Mouse (Mus musculus): ENCODE measurements around the gene Hoxd9.

DNA sequence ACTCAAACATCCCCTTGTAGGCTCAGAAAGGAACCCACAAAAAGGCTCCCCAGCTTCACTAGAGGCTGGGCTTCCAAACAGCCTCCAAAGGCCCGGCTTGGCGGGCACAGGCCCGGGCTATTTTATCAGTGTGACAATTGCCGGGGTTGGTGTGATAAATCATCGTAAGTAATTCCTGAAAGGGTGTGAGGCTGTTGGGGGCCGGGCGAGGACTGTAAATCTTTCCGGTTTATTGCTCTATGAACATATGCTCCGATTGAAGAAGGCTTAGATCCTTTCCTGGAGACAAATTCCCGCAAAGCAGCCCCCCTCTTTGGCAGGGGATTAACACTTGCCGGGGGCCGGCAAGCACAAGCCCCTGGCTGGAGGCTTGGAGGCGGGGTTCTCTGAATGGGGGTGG lies 36.9 kb downstream of the Hoxd9 start:
- TF ChIP-seq GATA1 (IDR thresholded peaks at IDR 0.05; ENCODE audit: low read depth, low read length) = no peak
- no peak for TF ChIP-seq CTCF (IDR thresholded peaks at IDR 0.05 in 2 of 3, conservative IDR thresholded peaks at IDR 0.05 in 1 of 3; ENCODE audit: control insufficient read depth in 1 of 3, insufficient read depth in 1 of 3, low read depth in 2 of 3, low read length in 3 of 3, poor library complexity in 1 of 3, severe bottlenecking in 1 of 3)
- no peak for TF ChIP-seq BHLHE40 (IDR thresholded peaks at IDR 0.05; ENCODE audit: borderline replicate concordance, low read depth, low read length)
- TF ChIP-seq SMC3 (IDR thresholded peaks at IDR 0.05; ENCODE audit: low read depth, low read length) = no peak
- no peak for TF ChIP-seq HCFC1 (IDR thresholded peaks at IDR 0.05; ENCODE audit: low read depth, low read length)
- no peak for TF ChIP-seq POLR2AphosphoS5 (IDR thresholded peaks at IDR 0.05; ENCODE audit: borderline replicate concordance, low read depth, low read length)
- TF ChIP-seq POLR2A (IDR thresholded peaks at IDR 0.05; ENCODE audit: control insufficient read depth in 1 of 2, insufficient read depth in 1 of 2, low read depth in 1 of 2, low read length in 2 of 2, poor library complexity in 1 of 2) = no peak
- no peak for TF ChIP-seq EP300 (IDR thresholded peaks at IDR 0.05; ENCODE audit: low read depth in 1 of 2, low read length in 2 of 2)
- no peak for TF ChIP-seq TBP (IDR thresholded peaks at IDR 0.05; ENCODE audit: low read depth, low read length)
- no peak for TF ChIP-seq UBTF (IDR thresholded peaks at IDR 0.05; ENCODE audit: borderline replicate concordance, insufficient read depth, low read depth, low read length)
- TF ChIP-seq ZKSCAN1 (IDR thresholded peaks at IDR 0.05; ENCODE audit: low read depth, low read length) = no peak
